Mouse (Mus musculus): ENCODE data around the gene Traf3ip1.
"Not testable (repeated sequence)": the region's sequence is repeated elsewhere in the genome, so short reads cannot be mapped to it uniquely, and the experiment has no call there.

GRCm38 (mm10) chr1:91478145-91478544 lies 16.3 kb upstream of the Traf3ip1 start:
- TF ChIP-seq EP300 (IDR thresholded peaks at IDR 0.05; ENCODE audit: low read depth in 1 of 2, low read length in 2 of 2); CTCF (IDR thresholded peaks at IDR 0.05 in 2 of 3, conservative IDR thresholded peaks at IDR 0.05 in 1 of 3; ENCODE audit: control insufficient read depth in 1 of 3, insufficient read depth in 1 of 3, low read depth in 2 of 3, low read length in 3 of 3, poor library complexity in 1 of 3, severe bottlenecking in 1 of 3); USF1 (IDR thresholded peaks at IDR 0.05; ENCODE audit: low read depth, low read length); POLR2A (IDR thresholded peaks at IDR 0.05; ENCODE audit: control insufficient read depth in 1 of 2, insufficient read depth in 1 of 2, low read depth in 1 of 2, low read length in 2 of 2, poor library complexity in 1 of 2); CHD1 (IDR thresholded peaks at IDR 0.05; ENCODE audit: low read depth, low read length); ZMIZ1 (IDR thresholded peaks at IDR 0.05; ENCODE audit: low read depth, low read length); NELFE (IDR thresholded peaks at IDR 0.05; ENCODE audit: low read depth, low read length); HCFC1 (IDR thresholded peaks at IDR 0.05; ENCODE audit: low read depth, low read length); SMC3 (IDR thresholded peaks at IDR 0.05; ENCODE audit: low read depth, low read length): not testable (repeated sequence)

Data from MEL (cell line).